Mouse (Mus musculus) lung, adult 2 months (tissue): ENCODE results near the gene Smarcd3. TPM values are rescaled to one million over a fixed set of nuclear protein-coding genes. Genes with fewer than 3 reads are reported as not detected.
A peak's percentile ranks its signal among the peaks of the same experiment; 100 is the strongest.

Source experiments
- DNase-seq: peaks from one replicate; pipeline ENCODE4 v3.0.0; 2022
- H3K4me1 ChIP-seq: fragments of 200-500 bp; 2 replicates; pipeline ENCODE4 v1.6.1; 2011; ENCODE audit warnings: low read length; ENCODE audit not compliant: control insufficient read depth, insufficient read depth
- H3K4me3 ChIP-seq: fragments of 200-500 bp; replicated peaks from 2 replicates; pipeline ENCODE3; 2011; ENCODE audit warnings: low read depth, mild to moderate bottlenecking, control low read depth, low read length; ENCODE audit errors: extremely low read depth
- CTCF ChIP-seq: fragments of 200-500 bp; IDR thresholded peaks from 2 replicates; pipeline ENCODE4 v1.5.1; 2011; ENCODE audit warnings: mild to moderate bottlenecking, low read length, control low read depth; ENCODE audit not compliant: insufficient read depth
- POLR2A ChIP-seq: fragments of 200-500 bp; IDR thresholded peaks from 2 replicates; pipeline ENCODE4 v1.6.1; 2011; ENCODE audit warnings: low read depth, mild to moderate bottlenecking, control low read depth, low read length, borderline replicate concordance; ENCODE audit errors: extremely low read depth
- WGBS: fragments of 180-500 bp; shearing (Covaris S2); methylation state at CpG from one replicate; pipeline ENCODE4 v1.1.7; 2018; 5-methylcytosine and 5-hydroxymethylcytosine counted together
- polyA plus RNA-seq: library from polyadenylated mRNA; depleted of rRNA; stranded (reverse); fragments of >200 nt; gene quantifications from 2 replicates; pipeline ENCODE4 v1.2.3, GENCODE M21; 2012; rRNA removed

Gene Smarcd3
- 21.3 and 22.2 TPM in 2 replicates for polyA plus RNA-seq

DNA sequence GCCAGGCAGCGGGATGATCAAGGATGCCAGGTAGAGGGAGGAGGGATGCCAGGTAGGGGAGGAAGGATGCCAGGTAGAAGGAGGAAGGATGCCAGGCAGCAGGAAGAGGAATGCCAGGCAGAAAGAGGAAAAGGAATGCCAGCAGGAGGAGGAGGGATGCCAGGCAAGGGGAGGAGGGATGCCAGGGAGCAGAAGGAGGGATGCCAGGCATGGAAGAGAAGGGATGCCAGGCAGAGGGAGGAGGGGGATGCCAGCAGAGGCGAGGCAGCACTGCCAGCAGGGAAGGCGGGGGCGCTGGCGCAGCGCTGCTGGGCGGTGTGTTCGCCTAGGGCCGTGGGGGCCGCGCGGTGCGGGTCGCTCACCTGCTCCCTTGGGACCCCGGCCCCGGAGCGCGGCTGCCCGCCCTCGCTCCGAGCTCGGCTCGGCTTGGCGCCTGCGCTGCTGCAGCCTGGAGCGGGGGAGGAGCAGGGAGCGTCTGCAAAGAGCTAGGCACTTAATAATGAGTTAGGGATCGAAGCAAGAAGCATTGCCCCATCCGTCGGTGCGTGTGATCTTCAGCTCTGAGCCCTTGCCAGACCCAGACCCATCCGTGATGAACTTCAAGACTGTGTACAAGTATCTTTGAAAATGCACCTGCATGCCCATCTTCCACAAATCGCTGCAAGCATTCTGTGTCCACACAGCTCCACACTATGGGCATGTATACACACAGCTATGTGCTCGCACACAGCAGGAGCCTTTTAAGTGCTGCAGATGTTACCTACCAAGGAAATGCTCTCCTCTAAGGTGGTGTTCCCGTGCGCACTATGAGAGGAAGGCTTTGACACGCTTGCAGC, at the start of gene Smarcd3:
Gene Smarcd3, minus strand, starts transcription at position 426 of the 836 bp plus-strand sequence.
- no peak for DNase-seq
- TF ChIP-seq POLR2A (no peak), CTCF (no peak)
- WGBS: 4% methylated on average over 37 of the region's 37 CpGs
- H3K4me3 ChIP-seq: no peak within 1 kb of the TSS
- H3K4me1 ChIP-seq: peaks cover 2% of the 10 kb centered on the region; the same call in 1 of the 2 replicates

GRCm38 (mm10) chr5:24661457-24661856, 37.2 kb upstream of the Smarcd3 start:
- DNase-seq: no peak
- Histone ChIP-seq H3K4me1 (no peaks in the 10 kb centered on the region), H3K4me3 (no peak overlapping the region)
- WGBS: 44% methylated on average over 6 of the region's 6 CpGs
- TF ChIP-seq POLR2A (no peak), CTCF (no peak)

DNA sequence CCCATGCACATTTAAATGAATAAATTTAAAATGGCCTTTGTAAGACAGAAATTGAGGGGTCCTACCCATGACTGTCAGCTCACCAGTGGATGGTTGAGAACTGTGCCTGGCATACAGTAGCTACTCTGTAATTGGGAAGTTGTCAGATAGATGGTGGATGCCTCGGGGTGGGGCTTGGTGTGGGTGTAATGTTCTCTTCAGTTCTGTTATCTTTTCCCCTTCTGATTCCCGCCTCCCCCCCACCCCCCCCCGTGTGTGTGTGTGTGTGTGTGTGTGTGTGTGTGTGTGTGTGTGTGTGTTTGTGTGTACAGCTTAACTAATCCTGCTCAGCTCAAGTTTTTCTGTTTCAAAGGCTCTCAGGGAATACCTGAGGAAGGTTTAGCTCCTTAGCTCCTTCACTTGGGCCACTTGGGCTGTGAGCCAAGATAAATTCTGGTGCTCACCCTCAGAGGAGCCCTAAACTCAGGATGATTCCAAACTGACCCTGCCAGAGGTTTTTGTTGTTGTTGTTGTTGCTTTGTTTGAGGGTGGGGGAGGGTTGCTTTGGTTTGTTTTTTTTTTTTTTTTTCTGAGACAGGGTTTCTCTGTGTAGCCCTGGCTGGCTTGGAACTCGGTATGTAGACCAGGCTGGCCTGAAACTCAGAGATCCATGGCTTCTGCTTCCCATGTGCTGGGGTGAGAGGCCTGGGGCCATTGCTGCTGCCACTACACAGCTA, 35.7 kb upstream of the Smarcd3 start:
- no peaks in the 10 kb centered on the region for H3K4me1 ChIP-seq
- no peak overlapping the region for H3K4me3 ChIP-seq
- DNase-seq: no peak
- TF ChIP-seq POLR2A (no peak), CTCF (no peak)
- WGBS: 57% methylated on average over 4 of the region's 4 CpGs

GRCm38 (mm10) chr5:24657113-24657512, 32.9 kb upstream of the Smarcd3 start:
- H3K4me3 ChIP-seq: no peak overlapping the region
- DNase-seq: no peak
- H3K4me1 ChIP-seq: no peaks in the 10 kb centered on the region
- WGBS: 40% methylated on average over 2 of the region's 2 CpGs
- TF ChIP-seq CTCF (no peak), POLR2A (no peak)

GRCm38 (mm10) chr5:24654491-24654890, 30.3 kb upstream of the Smarcd3 start:
- TF ChIP-seq POLR2A (no peak), CTCF (no peak)
- no peaks in the 10 kb centered on the region for H3K4me1 ChIP-seq
- 65% methylated on average over 6 of the region's 6 CpGs for WGBS
- no peak for DNase-seq
- H3K4me3 ChIP-seq: no peak overlapping the region

DNA sequence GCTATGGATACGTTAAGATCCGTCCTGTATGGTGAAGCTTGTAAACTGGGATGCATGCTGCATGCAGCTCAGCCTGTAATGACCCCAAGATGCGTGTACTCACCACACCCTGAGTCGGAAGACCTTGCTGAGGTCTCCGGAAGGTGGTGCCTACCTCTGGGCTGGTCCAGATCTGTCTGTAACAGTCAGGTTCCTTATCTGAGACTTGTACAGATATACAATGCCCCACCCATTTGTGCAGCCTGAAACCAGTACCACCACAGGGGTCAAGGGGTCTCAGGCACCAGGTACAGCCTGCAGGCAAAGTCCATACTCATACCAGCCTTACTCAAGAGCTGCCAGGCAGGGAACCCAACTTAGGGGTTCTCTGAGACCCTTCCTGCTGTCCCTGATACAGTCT, 28.6 kb upstream of the Smarcd3 start:
- 95% methylated on average over 5 of the region's 5 CpGs for WGBS
- H3K4me1 ChIP-seq: no peaks in the 10 kb centered on the region
- TF ChIP-seq POLR2A (no peak), CTCF (no peak)
- no peak for DNase-seq
- no peak overlapping the region for H3K4me3 ChIP-seq

- H3K4me3 ChIP-seq: no peak overlapping the region
- no peaks in the 10 kb centered on the region for H3K4me1 ChIP-seq
- peak; percentile 81 for DNase-seq
- no peak for TF ChIP-seq POLR2A
- TF ChIP-seq CTCF: peak; percentile 89
- WGBS: 25% methylated on average over 25 of the region's 25 CpGs
These were observed 27.8 kb upstream of the Smarcd3 start for GRCm38 (mm10) chr5:24651768-24652752.

- no peak overlapping the region for H3K4me3 ChIP-seq
- no peaks in the 10 kb centered on the region for H3K4me1 ChIP-seq
- no peak for DNase-seq
- WGBS: 79% methylated on average over 6 of the region's 6 CpGs
- no peak for TF ChIP-seq CTCF
- TF ChIP-seq POLR2A: no peak
These were observed 27.1 kb upstream of the Smarcd3 start for GRCm38 (mm10) chr5:24651356-24651755.

GRCm38 (mm10) chr5:24649701-24650100, 25.5 kb upstream of the Smarcd3 start:
- no peaks in the 10 kb centered on the region for H3K4me1 ChIP-seq
- TF ChIP-seq POLR2A (no peak), CTCF (no peak)
- no peak for DNase-seq
- WGBS: 70% methylated on average over 7 of the region's 7 CpGs
- H3K4me3 ChIP-seq: no peak overlapping the region
